Mouse (Mus musculus): Measurements from ENCODE around the gene Atp5j.
A peak's percentile ranks its signal among the peaks of the same experiment; 100 is the strongest.

Atp5j gene

DNA sequence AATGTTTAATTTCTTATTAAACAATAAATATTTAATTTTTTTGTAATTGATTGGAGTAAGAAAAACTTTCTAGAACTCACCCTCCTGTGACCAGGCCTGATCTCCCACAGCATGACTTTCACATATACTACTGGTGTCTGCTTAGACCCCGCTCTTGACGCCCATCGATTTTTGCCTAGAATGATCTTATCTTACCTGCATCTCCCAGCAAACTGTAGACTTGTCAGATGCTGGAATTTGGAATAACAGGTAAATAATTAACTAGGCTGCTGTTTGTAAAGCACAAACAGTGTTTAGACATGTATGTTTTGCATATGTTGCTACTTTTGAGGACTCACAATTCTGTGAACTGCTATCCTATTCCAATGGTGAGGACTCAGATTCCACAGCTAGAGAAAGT is 29.2 kb downstream of the Atp5j start:
- DNase-seq: peak; percentile 23

GRCm38 (mm10) chr16:84804866-84805265 is 30.6 kb downstream of the Atp5j start:
- DNase-seq: peak; percentile 96

DNA sequence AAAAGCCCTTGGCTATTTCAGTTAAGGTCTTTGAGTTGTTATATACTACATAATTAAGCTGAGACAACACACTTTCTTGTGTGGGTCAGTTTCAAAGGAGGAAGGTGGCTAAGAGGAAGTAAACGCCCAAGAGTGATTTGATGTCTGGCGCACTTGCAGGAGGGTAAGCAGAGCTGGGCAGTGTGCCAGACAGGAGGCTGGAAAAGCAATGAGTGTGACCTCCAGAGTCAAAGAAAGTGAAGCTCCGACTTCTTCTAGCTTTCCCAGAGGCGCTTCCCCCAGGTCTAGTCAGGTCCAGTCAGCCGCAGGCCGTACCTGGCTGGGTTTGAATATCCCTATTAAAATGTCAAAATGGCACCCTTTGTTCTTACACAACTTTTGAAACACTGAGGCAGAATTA is 33.2 kb downstream of the Atp5j start:
- DNase-seq: peak; percentile 98

DNA sequence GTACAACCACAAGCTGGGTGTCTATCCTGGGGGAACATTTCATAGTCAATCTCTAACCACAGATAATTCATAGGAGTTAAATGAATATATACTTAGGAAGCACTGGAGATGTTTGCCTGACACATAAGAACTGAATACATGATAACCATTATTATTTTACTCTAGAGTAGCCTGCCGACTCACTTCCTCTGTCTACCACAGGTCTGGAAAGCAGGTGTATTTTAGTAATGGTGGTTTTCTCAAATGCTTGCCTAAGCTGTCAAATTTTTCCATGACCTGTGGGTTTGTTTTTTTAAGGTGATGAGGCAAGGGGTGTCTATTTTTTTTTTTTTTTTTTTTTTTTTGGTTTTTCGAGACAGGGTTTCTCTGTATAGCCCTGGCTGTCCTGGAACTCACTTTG is 35.4 kb downstream of the Atp5j start:
- DNase-seq: no peak

DNA sequence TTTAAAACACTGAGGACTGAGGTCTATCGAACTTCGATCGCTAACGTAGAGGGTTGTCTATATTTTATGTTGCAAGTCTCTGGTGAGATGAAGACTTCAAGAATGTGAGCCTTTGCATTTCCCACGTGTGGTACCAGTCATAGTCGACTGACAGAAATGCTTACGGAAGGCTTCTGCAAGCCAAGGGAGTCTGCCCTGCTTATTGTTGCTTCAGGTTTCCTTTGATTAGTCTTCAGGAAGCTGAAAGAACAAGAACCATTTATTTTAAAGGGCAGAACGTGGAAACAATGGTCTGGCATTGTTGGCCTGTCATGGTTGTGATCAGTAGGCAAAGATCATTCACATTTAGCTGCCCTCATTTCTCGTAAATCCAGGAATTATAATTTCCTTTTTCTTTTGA is 38.7 kb downstream of the Atp5j start:
- DNase-seq: peak; percentile 85

GRCm38 (mm10) chr16:84795337-84795736 is 40.1 kb downstream of the Atp5j start:
- peak; percentile 55 for DNase-seq

- DNase-seq: peak; percentile 66
These were observed 42.0 kb downstream of the Atp5j start for GRCm38 (mm10) chr16:84793401-84793800.

DNA sequence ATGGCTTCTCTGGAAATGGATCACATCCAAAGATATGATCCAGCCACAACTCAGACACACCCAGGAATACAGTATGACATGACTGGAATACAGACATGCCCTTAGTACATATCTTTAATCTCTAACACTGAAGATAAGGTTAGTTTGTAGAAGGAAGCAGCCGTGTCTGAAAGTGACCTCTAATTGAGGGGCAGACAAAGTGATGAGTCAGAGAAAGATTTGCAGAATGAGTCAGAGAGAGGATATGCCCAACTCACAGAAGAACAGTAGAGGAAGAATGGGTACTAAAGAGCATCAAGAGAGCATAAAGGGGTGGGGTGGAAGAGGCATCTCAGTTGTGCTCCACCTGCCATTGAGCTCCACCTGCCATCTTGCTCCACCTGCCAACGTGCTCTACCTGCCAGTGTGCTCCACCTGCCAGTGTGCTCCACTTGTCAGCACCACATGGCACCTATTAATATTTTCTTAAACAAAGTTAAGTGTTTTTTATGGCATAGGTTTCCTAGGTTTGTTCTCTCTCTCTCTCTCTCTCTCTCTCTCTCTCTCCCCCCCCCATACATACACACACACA is 44.7 kb downstream of the Atp5j start:
- DNase-seq: peak; percentile 52

DNA sequence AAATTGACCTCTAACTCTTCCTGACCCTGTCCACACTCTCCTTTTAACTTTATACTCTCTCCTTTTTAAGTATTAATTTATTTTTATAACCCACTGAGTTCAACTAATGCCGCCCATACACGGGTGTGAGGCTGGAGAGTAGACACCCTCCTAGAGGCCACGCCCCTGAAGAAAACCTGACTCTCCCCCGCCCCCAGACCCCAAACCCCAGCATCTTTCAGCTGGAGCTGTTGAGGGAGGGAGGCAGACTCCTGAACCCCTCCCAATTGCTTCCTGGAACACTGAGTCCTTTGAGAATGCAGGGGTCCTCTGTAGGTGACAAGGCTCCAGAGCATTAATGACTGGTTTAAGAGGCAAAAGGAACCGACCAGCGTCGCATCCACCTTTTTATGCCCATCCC is 50.5 kb downstream of the Atp5j start:
- peak; percentile 59 for DNase-seq

GRCm38 (mm10) chr16:84783279-84783678 is 52.1 kb downstream of the Atp5j start:
- peak; percentile 95 for DNase-seq

- DNase-seq: peak; percentile 92
These were observed 55.7 kb downstream of the Atp5j start for GRCm38 (mm10) chr16:84779718-84780117.

DNA sequence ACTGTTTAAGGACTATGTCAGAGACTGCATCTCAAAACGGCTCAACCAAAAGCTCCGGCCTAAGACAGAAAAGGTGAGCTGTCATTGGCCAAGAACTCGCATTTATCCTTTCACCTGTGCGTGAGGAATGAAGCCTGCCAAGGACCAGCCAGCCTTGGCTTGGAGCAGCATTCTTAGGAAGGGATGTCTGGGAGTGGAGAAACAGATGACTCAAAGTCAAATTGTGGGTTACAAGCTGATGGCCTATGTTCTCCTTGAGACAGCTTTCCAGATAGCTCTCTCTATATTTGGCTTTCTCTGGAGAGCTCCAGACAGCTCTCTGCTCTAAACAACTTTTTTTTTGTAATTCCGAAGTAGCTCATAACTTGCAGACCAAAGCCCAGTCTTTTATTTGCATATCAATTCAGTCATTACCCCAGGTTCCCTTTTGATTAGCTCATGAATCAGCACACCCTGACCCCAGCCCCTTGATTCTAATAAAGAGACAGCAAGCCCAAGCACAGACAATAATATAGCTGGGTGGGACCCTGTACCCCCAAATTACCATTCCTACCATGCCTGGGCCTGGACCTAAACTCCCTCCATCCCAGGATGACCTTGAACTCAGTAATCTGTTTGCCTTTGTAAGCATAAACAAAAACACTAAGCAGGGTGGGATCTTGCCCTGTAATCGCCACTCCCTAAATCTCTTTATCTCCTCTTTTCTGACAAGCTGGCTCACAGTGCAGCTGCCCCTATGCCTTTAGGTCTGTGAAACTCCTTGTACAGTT is 56.4 kb downstream of the Atp5j start:
- peak; percentile 78 for DNase-seq

DNA sequence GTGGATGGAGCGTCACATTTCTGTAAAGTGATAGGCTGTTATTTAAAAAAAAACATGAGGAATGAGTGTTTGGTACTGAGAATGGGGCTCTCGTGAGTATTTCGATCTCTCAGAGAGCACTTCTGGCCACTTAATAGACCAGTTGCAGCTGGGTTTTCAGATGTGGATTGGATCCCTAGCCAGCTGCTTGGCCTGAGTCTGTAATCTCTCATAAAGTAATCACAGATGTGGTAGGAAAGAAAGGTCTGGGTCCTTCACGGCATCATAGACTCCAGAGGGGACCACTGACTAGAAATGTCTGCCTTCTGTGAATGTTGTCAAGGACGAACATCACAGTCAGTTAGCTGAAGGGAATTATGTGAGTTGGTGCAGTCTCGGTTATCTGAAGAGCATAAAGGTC is 57.0 kb downstream of the Atp5j start:
- peak; percentile 66 for DNase-seq
